Mouse (Mus musculus) CD4-positive, CD25-positive, alpha-beta regulatory T cell, adult 9 weeks (primary cell): ENCODE data around the gene Gm20388. TPM values are rescaled to one million over a fixed set of nuclear protein-coding genes. Genes with fewer than 3 reads are reported as not detected.

Source experiments
- polyA plus RNA-seq: library from polyadenylated mRNA; unstranded; fragments of 100-300 nt; shearing (Covaris generic); gene quantifications from one replicate; pipeline ENCODE4 v1.2.1, GENCODE M21; 2017

Gene Gm20388
- polyA plus RNA-seq, 1 experiment from 2014 or later = 10.1 TPM

DNA sequence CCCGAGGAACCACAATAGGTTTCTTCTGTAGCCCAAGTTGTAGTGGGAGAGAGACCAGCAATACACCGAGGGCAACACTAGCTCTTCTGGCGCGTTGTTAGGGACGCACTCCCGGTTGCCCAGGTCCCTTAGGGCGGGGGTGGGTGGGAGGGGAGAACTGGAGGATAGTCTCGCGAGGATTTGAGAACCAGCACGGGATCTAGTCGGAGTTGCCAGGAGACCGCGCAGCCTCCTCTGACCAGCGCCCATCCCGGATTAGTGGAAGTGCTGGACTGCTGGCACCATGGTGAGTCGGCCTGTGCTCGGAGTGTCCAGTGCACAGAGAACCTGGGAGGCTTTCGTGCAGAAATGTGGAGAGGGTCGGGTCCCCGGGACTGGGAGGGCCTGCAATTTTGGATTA is 3608.0 kb downstream of the Gm20388 start, which contains the start of gene Gas8:
Gene Gas8 (plus strand): TSS at position 168 of the 400 bp plus-strand sequence.

DNA sequence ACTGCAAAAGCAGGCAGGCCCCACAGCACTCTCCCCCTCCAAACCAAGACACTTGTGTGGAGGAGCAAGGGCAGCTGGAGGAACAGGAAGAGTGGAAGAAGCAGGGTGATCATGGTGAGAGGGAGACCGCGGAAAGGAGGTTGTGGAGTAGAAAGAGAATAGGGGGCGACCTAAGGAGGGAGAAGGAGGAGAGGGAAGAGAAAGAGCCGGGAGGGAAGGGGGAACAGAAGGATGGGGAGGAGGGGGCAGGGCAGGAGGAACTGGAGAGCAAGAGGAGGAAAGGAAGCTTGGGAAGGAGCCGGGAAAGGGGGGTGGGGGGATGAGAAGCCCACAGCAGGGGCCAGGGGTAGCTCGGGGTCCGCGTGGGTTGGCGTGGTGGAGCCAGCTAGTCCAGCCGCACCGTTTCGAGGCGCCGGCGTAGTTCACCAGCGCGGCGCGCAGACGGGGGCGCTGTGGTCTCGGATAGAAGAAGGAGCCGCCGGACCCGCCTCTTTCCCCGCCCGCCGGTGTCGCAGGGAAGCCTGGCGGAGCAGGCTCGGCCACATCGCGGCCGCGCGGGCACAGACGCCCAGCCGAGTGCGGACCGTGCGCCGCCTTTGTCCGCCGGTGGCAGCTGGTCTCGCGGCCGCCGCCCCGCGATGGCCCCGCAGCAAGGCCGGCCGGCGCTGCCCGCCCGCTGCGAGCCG is 3742.8 kb downstream of the Gm20388 start, which contains the start of gene Rhou:
Gene Rhou (plus strand): TSS at position 622 of the 686 bp plus-strand sequence.

DNA sequence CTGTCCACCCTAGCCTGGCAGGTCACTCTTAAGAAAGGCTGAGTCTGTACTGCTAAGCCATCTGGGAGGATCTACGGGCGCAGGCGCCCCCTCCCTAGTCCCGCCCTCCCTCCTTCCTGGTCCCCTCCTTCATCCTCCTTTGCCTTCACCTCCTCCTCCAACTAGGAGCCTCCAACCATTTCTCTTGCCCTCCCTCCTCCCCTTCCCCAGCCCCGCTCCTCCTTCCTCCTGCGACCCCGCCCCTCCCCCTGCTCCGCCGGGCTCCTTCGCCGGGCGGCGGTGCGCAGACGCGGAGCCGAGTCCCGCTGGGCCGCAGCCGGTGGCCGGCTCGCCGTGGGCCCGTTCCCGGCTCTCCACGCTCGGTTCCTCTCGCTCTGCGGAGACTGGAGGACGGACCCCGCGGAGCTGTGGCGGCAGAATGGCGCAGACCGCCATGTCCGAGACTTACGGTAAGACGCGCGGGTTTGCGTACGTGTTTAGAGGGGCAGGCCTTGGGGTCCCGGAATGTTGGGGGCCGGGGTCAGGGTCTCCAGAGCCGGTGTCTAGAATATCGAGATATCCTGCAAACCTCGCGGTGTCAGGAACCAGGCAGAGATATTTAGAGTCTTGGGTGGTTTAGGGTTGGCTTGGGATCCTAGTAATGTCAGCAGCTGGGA is 3895.2 kb downstream of the Gm20388 start, which contains the start of gene Rab4a:
Gene Rab4a (plus strand): TSS at position 268 of the 656 bp plus-strand sequence.

DNA sequence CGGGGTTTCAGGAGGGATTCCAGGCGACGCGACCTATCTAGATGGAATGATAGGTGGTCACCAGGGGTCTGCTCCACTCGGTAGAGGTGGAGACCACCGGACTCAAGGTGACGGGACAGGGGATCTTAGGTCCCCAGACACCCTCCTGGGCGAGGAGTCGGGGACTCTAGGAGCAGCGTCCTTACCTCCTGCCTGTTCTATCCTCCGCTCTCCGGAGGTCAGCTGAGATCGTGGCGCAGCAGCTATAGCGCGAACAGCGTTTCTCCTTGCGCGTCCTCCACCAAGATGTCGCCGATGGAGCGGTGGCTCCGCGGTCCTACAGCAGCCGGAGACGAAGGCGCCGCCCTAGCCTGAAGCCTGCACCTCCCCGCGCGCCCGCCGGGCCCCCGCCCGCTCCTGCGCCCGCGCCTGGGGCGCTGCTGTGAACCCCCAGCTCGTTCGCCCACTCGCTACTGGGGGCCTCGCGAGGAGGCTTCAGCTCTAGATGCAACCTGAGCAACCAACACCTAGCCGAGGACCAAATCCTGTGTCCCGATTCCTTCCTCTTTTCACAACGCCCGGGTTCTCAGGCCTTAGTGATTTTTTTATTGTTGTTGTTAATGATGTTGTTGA is 3949.1 kb downstream of the Gm20388 start, which contains the start of gene Ccsap:
Gene Ccsap (minus strand): TSS at position 562 of the 612 bp plus-strand sequence.

DNA sequence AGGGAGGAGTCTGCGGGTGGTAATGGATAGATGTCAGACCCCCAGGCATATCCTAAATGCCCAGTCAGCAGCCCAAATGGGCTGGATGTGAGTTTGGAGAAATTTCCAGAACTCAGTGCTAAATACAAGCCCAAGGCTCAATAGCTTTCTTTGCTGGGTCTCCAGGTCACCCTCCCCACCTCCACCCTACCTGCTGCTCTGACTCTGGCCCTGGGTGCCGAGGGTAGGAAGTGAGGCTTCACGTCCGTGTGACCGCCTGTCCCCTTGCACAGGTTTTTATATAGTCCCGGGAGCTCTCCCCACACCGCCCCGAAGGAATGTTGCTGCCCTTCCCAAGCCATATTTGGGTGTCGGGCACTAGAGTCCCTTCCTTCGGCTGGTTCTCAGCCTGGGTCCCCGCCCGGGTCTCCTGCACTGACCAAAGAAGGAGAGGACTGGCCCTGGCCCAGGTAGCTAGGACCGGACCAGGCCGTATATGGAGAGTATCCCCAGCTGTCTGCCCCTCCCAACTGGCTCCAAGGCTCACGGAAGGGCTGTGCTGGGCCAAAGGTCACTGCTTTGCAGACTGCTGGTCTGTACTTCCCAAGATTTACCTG is 3984.0 kb downstream of the Gm20388 start, which contains the start of gene Acta1:
Gene Acta1 (minus strand): TSS at position 250 of the 596 bp plus-strand sequence.

DNA sequence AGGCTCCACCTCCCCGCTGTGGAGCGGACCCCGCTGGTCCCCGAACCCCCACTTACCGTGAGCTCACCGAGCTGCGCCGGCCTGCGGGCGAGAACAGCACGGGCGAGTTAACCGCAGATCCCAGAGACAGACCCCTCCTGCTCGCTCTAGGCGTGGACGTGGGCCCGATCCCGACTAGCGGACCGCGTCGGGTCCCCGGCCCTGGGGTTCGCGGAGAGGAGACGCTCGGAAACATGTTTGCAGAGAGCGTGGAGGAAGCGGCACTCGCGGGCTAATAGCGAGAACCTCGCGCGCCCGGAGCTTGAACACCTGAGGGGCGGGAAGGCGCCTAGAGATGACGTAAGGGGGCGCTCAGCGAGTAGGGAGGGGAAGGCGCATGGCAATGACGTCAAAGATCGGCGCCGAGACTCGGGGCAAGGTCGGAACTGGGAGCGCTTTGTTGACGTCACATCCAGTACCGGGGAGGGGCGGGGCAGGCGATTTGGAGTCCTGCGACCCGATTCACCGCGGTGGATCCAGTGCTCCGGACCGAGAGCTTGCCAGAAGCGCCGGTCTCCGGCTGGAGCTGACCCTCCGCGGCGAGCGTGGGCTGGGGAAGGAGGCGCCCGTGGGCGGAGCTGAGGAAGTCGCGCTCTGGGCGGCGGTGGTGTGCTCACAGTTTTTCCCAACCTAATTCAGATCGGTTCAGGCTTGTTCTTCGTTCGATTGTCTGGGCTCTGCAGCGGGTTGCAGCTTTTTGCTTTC is 4038.5 kb downstream of the Gm20388 start, which contains the start of gene Nup133:
Gene Nup133 (minus strand): TSS at position 324 of the 744 bp plus-strand sequence.

DNA sequence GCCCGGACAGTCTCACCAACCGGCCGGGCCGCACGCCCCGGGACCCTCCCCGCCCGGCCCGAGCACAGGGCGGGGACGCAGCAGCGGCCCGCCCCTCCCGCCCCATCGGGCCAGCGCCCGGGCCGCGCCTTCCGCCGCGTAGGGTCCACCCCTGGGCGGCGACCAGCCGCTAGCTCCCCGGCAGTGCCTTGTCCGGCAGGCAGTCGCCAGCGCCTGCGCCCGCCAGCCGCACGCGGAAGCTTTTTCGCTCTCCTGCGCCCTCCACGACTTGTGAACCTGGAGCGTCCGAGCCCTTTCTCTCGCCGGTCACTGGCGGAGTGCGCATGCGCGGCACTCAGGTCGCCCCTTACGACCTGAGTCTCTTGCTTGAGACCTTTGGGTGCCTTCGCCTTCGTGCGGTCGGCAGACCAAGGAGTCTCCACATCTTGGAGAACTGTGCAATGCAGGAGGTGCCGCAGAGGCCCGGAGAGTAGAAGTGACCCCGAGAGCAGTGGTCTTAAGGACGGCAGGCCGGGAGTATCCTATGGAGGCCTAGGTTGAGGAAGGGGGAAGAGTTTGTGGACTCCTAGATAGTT is 4072.3 kb downstream of the Gm20388 start, which contains the start of gene Abcb10:
Gene Abcb10 (minus strand): TSS at position 297 of the 575 bp plus-strand sequence.

DNA sequence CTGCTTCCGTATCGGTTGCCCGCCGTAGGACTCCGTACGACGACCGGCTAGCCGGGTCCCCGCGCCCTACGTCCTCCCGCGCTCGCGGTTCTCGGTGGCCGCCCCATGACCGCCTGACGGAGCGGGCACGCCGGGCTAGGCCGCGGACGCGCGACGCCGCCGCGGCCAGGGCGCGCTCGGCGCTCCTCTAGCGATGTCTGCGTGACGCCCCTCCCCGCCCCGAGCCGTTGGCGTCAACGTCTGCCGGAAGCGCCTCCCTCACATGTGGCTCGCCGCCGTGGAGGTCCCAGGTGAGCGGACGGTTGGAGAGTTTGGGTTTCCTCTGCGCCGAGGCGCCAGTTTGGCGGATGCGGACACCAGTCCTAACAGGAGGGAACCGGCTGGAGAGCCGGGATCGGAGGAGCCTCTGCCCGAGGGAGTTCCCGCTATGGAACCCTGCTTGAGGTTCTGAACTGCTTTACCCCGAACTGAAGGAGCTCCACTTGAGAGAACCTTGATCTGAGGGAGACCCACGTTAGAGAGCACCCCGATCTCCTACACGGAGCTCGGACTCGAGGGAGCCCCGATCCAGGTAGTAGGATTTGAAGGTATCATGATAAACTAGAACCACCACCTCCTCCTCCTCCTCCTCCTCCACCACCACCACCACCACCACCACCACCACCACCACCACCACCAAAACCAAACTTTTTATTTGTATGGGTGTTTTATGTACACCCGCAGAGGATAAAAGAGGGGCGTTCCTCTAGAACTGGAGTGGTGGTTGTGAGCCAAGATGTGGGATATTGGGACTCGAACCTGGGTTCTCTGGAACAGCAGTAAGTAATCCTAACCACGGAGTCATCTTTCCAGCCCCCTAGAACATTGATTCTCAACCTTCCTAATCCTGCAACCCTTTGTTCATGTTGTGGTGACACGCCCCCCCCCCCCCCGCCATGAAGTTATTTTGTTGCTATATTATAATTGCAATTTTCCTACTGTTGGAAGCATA is 4110.9 kb downstream of the Gm20388 start, which contains the start of the genes Taf5l and Urb2:
Gene Taf5l (minus strand): TSS at position 161 of the 991 bp plus-strand sequence.
Gene Urb2 (plus strand): TSS at position 272 of the 991 bp plus-strand sequence.

DNA sequence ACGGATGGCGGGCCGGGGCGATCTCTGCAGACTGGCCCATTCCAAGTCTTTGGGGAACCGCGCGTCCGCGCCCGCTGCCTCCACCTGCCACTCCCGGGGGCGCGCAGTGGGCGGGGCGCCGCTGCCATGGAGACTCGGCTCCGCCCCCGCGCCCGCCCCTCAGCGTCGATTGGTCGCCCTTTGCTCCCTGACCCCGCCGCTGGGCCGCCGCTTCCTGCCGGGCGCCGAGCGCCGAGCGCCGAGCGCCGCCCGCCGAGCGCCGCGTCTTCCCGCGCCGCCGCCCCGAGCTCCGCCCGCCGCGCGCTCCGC is 4320.5 kb downstream of the Gm20388 start, which contains the start of gene Galnt2:
Gene Galnt2 (plus strand): TSS at position 216 of the 309 bp plus-strand sequence.

Other genes starting within 250 kb of the Gm20388 start
- gene Wfdc1, start 244.5 kb upstream of the Gm20388 start, polyA plus RNA-seq = not detected
- gene Atp2c2, start 210.8 kb upstream of the Gm20388 start, polyA plus RNA-seq = not detected
- gene Tldc1, start 132.4 kb upstream of the Gm20388 start, polyA plus RNA-seq = 12.8 TPM
- gene Cotl1, start 70.3 kb upstream of the Gm20388 start, polyA plus RNA-seq = 343 TPM
- gene Klhl36, start 48.6 kb upstream of the Gm20388 start, polyA plus RNA-seq = 9.1 TPM
- gene Usp10, start 481 bp upstream of the Gm20388 start, polyA plus RNA-seq = 112 TPM
- gene Crispld2, start 81.6 kb downstream of the Gm20388 start, polyA plus RNA-seq = 0.12 TPM
- gene Zdhhc7, start 190.6 kb downstream of the Gm20388 start, polyA plus RNA-seq = 3.7 TPM
- not detected for gene 6430548M08Rik, start 203.3 kb downstream of the Gm20388 start, polyA plus RNA-seq